Mouse (Mus musculus): ENCODE data around the gene Epb41l2. TPM values are rescaled to one million over a fixed set of nuclear protein-coding genes. Genes with fewer than 3 reads are reported as not detected.

The Epb41l2 gene
- total RNA-seq, 2 experiments from 2014 or later: 61.5 to 66.5 TPM

GRCm38 (mm10) chr10:25359959-25360811 lies 587 bp downstream of the Epb41l2 start:
- DNase-seq: peak; percentile 38
- intact Hi-C loops (cut with DNase I; ENCODE audit: low total_unique reads): no loop called here

DNA sequence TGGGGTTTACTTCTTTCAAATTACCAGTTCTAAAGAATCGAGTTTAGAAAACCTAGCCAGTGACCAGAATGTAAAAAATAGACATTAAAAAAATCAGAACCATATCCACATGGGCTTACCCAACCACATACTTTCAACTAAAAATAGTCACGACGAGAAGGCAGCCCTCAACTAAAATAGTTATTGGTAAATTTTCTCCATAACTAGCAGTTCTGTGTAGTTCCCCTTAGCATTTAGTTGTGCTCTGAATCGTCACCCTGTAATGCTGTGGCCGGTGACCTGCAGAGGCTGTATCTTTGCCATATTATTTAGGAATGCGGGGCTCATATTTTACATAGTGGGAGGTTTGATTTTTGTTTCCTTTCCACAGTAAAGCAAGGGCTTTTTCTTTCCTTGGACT lies 2.6 kb downstream of the Epb41l2 start:
- intact Hi-C loops (cut with DNase I; ENCODE audit: low total_unique reads): no loop called here
- DNase-seq: no peak

DNA sequence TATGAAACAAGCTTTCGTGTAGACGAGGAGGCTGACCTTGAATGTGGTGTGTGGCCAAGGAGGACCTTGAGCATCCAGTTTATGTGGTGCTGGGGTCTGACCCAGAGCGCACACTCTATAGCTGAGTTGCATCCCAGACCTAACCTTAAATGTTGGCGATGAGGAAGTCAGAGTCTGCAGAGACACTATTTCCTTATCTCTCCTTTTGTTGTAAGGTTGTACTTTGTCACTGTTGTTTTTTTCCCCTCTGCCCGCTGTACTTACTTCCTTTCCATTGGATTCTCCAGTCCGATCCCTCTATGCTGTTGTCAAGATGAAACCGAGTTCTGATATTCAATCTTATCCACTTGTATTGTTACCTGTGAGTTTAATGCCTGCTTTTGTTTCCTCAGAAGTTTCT lies 5.6 kb downstream of the Epb41l2 start:
- intact Hi-C loops (cut with DNase I; ENCODE audit: low total_unique reads): no loop called here
- DNase-seq: no peak

GRCm38 (mm10) chr10:25365708-25366107 lies 6.1 kb downstream of the Epb41l2 start:
- intact Hi-C loops (cut with DNase I; ENCODE audit: low total_unique reads): no loop called here
- DNase-seq: no peak

GRCm38 (mm10) chr10:25366691-25367090 lies 7.1 kb downstream of the Epb41l2 start:
- intact Hi-C loops (cut with DNase I; ENCODE audit: low total_unique reads): no loop called here

DNA sequence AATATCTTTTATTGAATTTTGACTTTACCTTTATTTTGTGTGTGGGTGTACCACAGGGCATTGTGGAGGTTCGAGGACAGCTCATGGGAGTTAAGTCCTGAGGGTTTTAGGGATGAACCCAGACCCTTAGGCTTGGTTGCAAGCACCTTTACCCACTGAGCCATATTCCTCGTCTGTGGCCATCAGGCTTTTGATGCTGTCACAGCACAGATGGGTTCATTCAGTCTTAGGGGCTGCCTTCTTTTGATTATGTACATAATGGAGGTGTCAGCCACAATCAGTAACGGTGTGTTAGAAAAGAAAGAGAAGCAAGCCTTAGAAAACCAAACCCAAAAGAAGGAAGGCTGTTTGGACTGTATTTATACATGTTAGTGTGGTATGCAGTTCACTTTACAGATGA lies 9.3 kb downstream of the Epb41l2 start:
- intact Hi-C loops (cut with DNase I; ENCODE audit: low total_unique reads): no loop called here
- no peak for DNase-seq

More at GRCm38 (mm10) chr10:25366691-25367090, 7.1 kb downstream of the Epb41l2 start:
- no peak for DNase-seq

- no peak for DNase-seq
- intact Hi-C loops (cut with DNase I; ENCODE audit: low total_unique reads): loop anchor here (10.0 kb wide), 1 partner anchor 125 kb away; no protein-coding TSS in a partner anchor
Measured at GRCm38 (mm10) chr10:25369691-25370090, 10.1 kb downstream of the Epb41l2 start.

DNA sequence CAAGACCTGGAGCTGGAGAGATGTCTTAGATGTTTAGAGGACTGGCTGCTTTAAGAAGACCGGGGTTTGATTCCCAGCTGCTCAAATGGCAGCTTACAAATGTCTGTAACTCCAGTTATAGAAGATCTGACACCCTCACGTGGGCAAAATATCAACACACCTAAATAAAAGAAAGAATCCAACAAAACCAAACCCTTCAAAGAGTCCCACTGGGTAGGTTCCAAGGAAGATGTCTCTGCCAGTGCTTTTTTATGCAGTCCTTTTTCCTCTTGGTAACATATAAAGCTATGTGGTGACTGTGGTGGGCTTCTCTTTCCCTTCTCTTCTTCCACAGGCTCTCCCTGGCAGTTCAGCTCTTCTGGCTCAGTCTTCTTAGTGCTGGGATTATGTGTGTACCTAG lies 11.7 kb downstream of the Epb41l2 start:
- intact Hi-C loops (cut with DNase I; ENCODE audit: low total_unique reads): loop anchor here (10.0 kb wide), 1 partner anchor 123 kb away; no protein-coding TSS in a partner anchor
- DNase-seq: no peak

DNA sequence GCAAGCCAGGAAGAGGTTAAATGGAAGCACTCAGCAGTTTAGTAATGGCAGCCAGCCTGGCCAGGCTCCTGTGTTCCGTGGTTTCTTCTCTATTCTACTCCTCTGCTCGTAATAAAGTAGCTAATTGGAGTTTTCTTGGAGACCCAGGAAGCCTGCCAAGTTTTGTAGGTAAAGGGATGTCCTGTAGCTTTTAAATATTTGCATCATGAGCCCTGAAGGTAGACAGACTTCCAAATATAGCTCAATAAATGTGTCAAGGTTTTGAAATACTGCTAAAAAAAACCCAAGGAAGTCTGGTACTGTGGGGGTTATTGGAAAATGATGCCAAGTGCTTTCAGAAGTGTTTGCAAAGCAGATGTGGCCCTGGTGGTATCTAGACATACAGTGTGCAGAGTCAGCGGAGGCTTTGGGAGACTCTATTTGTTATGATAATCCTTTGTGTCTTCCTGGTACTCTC lies 12.3 kb downstream of the Epb41l2 start:
- intact Hi-C loops (cut with DNase I; ENCODE audit: low total_unique reads): loop anchor here (10.0 kb wide), 1 partner anchor 123 kb away; no protein-coding TSS in a partner anchor
- no peak for DNase-seq

GRCm38 (mm10) chr10:25372510-25373148 lies 13.0 kb downstream of the Epb41l2 start:
- no peak for DNase-seq
- intact Hi-C loops (cut with DNase I; ENCODE audit: low total_unique reads): loop anchor here (10.0 kb wide), 1 partner anchor 122 kb away; no protein-coding TSS in a partner anchor

- intact Hi-C loops (cut with DNase I; ENCODE audit: low total_unique reads): loop anchor here (10.0 kb wide), 1 partner anchor 120 kb away; no protein-coding TSS in a partner anchor
- no peak for DNase-seq
Measured at GRCm38 (mm10) chr10:25375036-25375435, 15.4 kb downstream of the Epb41l2 start.

GRCm38 (mm10) chr10:25380746-25381481 lies 21.3 kb downstream of the Epb41l2 start:
- DNase-seq: no peak
- intact Hi-C loops (cut with DNase I; ENCODE audit: low total_unique reads): no loop called here

DNA sequence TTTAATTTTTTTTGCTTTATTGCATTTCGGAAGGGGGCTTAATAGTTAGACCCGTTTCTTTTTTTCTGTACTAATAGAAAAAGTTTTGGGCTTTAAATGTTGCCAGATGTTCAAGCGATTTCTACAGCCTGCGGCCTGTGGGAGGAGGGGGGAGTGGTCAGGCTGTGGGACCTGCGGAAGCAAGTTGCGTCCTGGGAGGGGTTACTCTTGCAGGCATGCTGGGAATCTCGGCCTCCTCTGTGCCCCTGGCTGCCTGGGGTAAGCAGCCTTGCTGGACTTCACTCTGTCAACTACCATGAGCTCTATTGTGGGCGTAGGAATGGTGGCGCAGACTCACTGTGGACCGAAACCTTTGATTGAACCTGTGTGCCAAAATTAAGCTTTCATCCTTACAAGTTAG lies 22.4 kb downstream of the Epb41l2 start:
- intact Hi-C loops (cut with DNase I; ENCODE audit: low total_unique reads): no loop called here
- DNase-seq: peak; percentile 33

DNA sequence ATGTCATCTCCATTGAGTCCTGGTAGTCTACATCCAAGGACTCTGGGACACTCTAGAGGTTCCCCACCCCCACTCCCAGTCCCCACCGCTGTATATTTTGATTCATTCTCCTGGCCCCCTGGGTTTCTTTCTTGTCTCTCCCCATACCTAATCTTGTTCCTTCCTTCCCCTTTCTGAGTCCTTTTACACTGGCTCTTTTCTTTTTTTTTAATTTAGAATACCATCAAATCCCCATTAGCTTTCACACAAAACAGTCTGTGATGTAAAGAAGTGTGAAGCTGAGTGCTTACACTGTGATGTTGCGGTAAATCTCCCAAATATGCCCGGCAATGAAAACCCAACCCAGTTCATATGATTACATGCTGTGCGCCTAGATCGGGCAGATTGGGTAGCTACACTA lies 23.6 kb downstream of the Epb41l2 start:
- DNase-seq: no peak
- intact Hi-C loops (cut with DNase I; ENCODE audit: low total_unique reads): no loop called here

DNA sequence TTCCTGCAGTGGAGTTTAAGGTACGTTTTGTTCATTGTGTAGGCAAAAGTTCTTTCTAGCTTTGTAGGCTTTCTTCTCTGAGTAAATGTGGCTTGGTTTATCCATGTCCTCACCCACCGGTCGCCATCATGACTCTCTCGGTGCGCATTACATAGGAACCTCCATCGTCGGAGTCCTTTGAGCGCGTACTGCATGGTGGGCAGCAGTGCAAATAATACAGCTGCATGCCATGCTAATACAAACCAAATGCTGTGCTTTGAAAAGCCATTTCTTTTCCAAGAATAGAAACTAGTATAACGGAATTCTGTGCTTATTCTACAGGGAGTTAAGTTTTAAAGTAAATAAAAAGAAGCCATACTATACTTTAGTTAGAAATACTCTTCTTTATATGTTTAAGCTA lies 24.8 kb downstream of the Epb41l2 start:
- intact Hi-C loops (cut with DNase I; ENCODE audit: low total_unique reads): no loop called here
- no peak for DNase-seq

- no peak for DNase-seq
- intact Hi-C loops (cut with DNase I; ENCODE audit: low total_unique reads): no loop called here
Measured at GRCm38 (mm10) chr10:25385811-25386580, 26.4 kb downstream of the Epb41l2 start.

- DNase-seq: no peak
- intact Hi-C loops (cut with DNase I; ENCODE audit: low total_unique reads): no loop called here
Measured at GRCm38 (mm10) chr10:25386868-25387267, 27.3 kb downstream of the Epb41l2 start.

GRCm38 (mm10) chr10:25387268-25387667 lies 27.7 kb downstream of the Epb41l2 start:
- DNase-seq: no peak
- intact Hi-C loops (cut with DNase I; ENCODE audit: low total_unique reads): no loop called here

DNA sequence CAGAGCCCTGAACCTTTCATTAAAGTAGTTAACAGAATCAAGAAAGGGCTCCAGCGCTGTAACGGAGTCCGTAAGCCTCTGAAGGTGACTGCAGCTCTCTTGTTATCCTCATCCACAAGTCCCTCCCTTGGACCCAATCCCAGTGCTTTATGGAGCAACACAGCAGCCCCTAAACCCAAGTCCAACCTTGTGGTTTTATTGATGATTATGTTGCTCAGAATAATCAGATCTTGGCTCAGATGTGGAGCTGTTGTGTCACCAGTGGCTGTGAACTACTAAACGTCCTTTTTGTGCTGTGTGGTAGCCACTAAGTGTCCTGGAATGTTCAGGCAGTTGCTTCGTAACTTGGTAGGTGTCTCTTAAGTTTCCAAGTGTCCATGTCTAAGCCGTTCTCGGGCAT lies 33.2 kb downstream of the Epb41l2 start:
- intact Hi-C loops (cut with DNase I; ENCODE audit: low total_unique reads): no loop called here
- no peak for DNase-seq

Measured in gastrocnemius, postnatal 14 days (tissue).